Mouse (Mus musculus): Measurements from ENCODE around the gene Cyren. TPM values are rescaled to one million over a fixed set of nuclear protein-coding genes. Genes with fewer than 3 reads are reported as not detected.

Cyren gene
- polyA plus RNA-seq, 1 experiment: not detected

GRCm38 (mm10) chr6:34903441-34903840 is 25.6 kb upstream of the Cyren start:
- Histone ChIP-seq H3K4me3 (ENCODE audit: insufficient read depth, low read depth, low read length) (no peak overlapping the region), H3K27ac (ENCODE audit: insufficient read depth, low read depth, low read length) (no peak overlapping the region), H3K4me1 (ENCODE audit: control insufficient read depth, insufficient read depth, low read length) (peaks cover 16% of the 10 kb centered on the region)
- WGBS: 88% methylated on average over 5 of the region's 5 CpGs
- TF ChIP-seq POLR2A (IDR thresholded peaks at IDR 0.05; ENCODE audit: insufficient read depth, low read depth, low read length): no peak
- TF ChIP-seq CTCF (IDR thresholded peaks at IDR 0.05; ENCODE audit: insufficient read depth, low read depth, low read length): no peak

- H3K27ac ChIP-seq (ENCODE audit: insufficient read depth, low read depth, low read length): no peak overlapping the region
- no peak for TF ChIP-seq CTCF (IDR thresholded peaks at IDR 0.05; ENCODE audit: insufficient read depth, low read depth, low read length)
- no peak for TF ChIP-seq POLR2A (IDR thresholded peaks at IDR 0.05; ENCODE audit: insufficient read depth, low read depth, low read length)
- H3K4me3 ChIP-seq (ENCODE audit: insufficient read depth, low read depth, low read length): no peak overlapping the region
- H3K4me1 ChIP-seq (ENCODE audit: control insufficient read depth, insufficient read depth, low read length): peaks cover 10% of the 10 kb centered on the region; the same call in 1 of the 2 replicates
- WGBS: 93% methylated on average over 7 of the region's 7 CpGs
Observed at GRCm38 (mm10) chr6:34902578-34902977, 24.7 kb upstream of the Cyren start.

GRCm38 (mm10) chr6:34901911-34902444 is 24.1 kb upstream of the Cyren start:
- WGBS: 44% methylated on average over 9 of the region's 9 CpGs
- Histone ChIP-seq H3K4me3 (ENCODE audit: insufficient read depth, low read depth, low read length) (no peak overlapping the region), H3K4me1 (ENCODE audit: control insufficient read depth, insufficient read depth, low read length) (peaks cover 5% of the 10 kb centered on the region; the same call in 1 of the 2 replicates), H3K27ac (ENCODE audit: insufficient read depth, low read depth, low read length) (no peak overlapping the region)
- TF ChIP-seq CTCF (IDR thresholded peaks at IDR 0.05; ENCODE audit: insufficient read depth, low read depth, low read length): no peak
- TF ChIP-seq POLR2A (IDR thresholded peaks at IDR 0.05; ENCODE audit: insufficient read depth, low read depth, low read length): no peak

- no peak overlapping the region for H3K27ac ChIP-seq (ENCODE audit: insufficient read depth, low read depth, low read length)
- 81% methylated on average over 2 of the region's 2 CpGs for WGBS
- no peak overlapping the region for H3K4me3 ChIP-seq (ENCODE audit: insufficient read depth, low read depth, low read length)
- TF ChIP-seq POLR2A (IDR thresholded peaks at IDR 0.05; ENCODE audit: insufficient read depth, low read depth, low read length) (no peak), CTCF (IDR thresholded peaks at IDR 0.05; ENCODE audit: insufficient read depth, low read depth, low read length) (no peak)
- peaks cover 8% of the 10 kb centered on the region for H3K4me1 ChIP-seq (ENCODE audit: control insufficient read depth, insufficient read depth, low read length)
Observed at GRCm38 (mm10) chr6:34900990-34901389, 23.1 kb upstream of the Cyren start.

GRCm38 (mm10) chr6:34899127-34899526 is 21.3 kb upstream of the Cyren start:
- Histone ChIP-seq H3K27ac (ENCODE audit: insufficient read depth, low read depth, low read length) (no peak overlapping the region), H3K4me3 (ENCODE audit: insufficient read depth, low read depth, low read length) (no peak overlapping the region), H3K4me1 (ENCODE audit: control insufficient read depth, insufficient read depth, low read length) (peaks cover 14% of the 10 kb centered on the region)
- 91% methylated on average over 2 of the region's 2 CpGs for WGBS
- TF ChIP-seq POLR2A (IDR thresholded peaks at IDR 0.05; ENCODE audit: insufficient read depth, low read depth, low read length) (no peak), CTCF (IDR thresholded peaks at IDR 0.05; ENCODE audit: insufficient read depth, low read depth, low read length) (no peak)

- TF ChIP-seq CTCF (IDR thresholded peaks at IDR 0.05; ENCODE audit: insufficient read depth, low read depth, low read length) (no peak), POLR2A (IDR thresholded peaks at IDR 0.05; ENCODE audit: insufficient read depth, low read depth, low read length) (no peak)
- Histone ChIP-seq H3K4me1 (ENCODE audit: control insufficient read depth, insufficient read depth, low read length) (peaks cover 10% of the 10 kb centered on the region), H3K4me3 (ENCODE audit: insufficient read depth, low read depth, low read length) (no peak overlapping the region), H3K27ac (ENCODE audit: insufficient read depth, low read depth, low read length) (no peak overlapping the region)
- WGBS: 69% methylated on average over 16 of the region's 16 CpGs
Observed at GRCm38 (mm10) chr6:34896168-34896780, 18.4 kb upstream of the Cyren start.

GRCm38 (mm10) chr6:34895569-34895968 is 17.7 kb upstream of the Cyren start:
- no peak for TF ChIP-seq CTCF (IDR thresholded peaks at IDR 0.05; ENCODE audit: insufficient read depth, low read depth, low read length)
- TF ChIP-seq POLR2A (IDR thresholded peaks at IDR 0.05; ENCODE audit: insufficient read depth, low read depth, low read length): no peak
- no peak overlapping the region for H3K27ac ChIP-seq (ENCODE audit: insufficient read depth, low read depth, low read length)
- 95% methylated on average over 7 of the region's 7 CpGs for WGBS

GRCm38 (mm10) chr6:34889185-34889584 is 11.3 kb upstream of the Cyren start:
- TF ChIP-seq CTCF (IDR thresholded peaks at IDR 0.05; ENCODE audit: insufficient read depth, low read depth, low read length): no peak
- TF ChIP-seq POLR2A (IDR thresholded peaks at IDR 0.05; ENCODE audit: insufficient read depth, low read depth, low read length): no peak
- Histone ChIP-seq H3K4me1 (ENCODE audit: control insufficient read depth, insufficient read depth, low read length) (no peaks in the 10 kb centered on the region), H3K4me3 (ENCODE audit: insufficient read depth, low read depth, low read length) (no peak overlapping the region), H3K27ac (ENCODE audit: insufficient read depth, low read depth, low read length) (no peak overlapping the region)
- WGBS: 74% methylated on average over 4 of the region's 4 CpGs

More at GRCm38 (mm10) chr6:34895569-34895968, 17.7 kb upstream of the Cyren start:
- H3K4me3 ChIP-seq (ENCODE audit: insufficient read depth, low read depth, low read length): no peak overlapping the region
- peaks cover 10% of the 10 kb centered on the region for H3K4me1 ChIP-seq (ENCODE audit: control insufficient read depth, insufficient read depth, low read length)

GRCm38 (mm10) chr6:34887131-34887850 is 9.4 kb upstream of the Cyren start:
- H3K4me1 ChIP-seq (ENCODE audit: control insufficient read depth, insufficient read depth, low read length): no peaks in the 10 kb centered on the region
- no peak overlapping the region for H3K4me3 ChIP-seq (ENCODE audit: insufficient read depth, low read depth, low read length)
- TF ChIP-seq POLR2A (IDR thresholded peaks at IDR 0.05; ENCODE audit: insufficient read depth, low read depth, low read length) (no peak), CTCF (IDR thresholded peaks at IDR 0.05; ENCODE audit: insufficient read depth, low read depth, low read length) (no peak)
- 56% methylated on average over 6 of the region's 6 CpGs for WGBS
- H3K27ac ChIP-seq (ENCODE audit: insufficient read depth, low read depth, low read length): no peak overlapping the region
